Mouse (Mus musculus) forebrain, embryonic 13.5 days (tissue): Measurements from ENCODE around the gene Fbxl21. TPM values are rescaled to one million over a fixed set of nuclear protein-coding genes. Genes with fewer than 3 reads are reported as not detected.

ENCODE experiments used
- polyA plus RNA-seq: library from polyadenylated mRNA; unstranded; fragments of >200 nt; fragmentation: Nextera tagmentation; extraction: Ambion mirVana; gene quantifications from 2 replicates; pipeline ENCODE4 v1.2.1, GENCODE M21; 2015

Gene Fbxl21
- polyA plus RNA-seq, 1 experiment from 2014 or later = 1.9 TPM

Other genes with a start within 250 kb of the Fbxl21 start
- 6.6 and 11.3 TPM in 2 replicates for gene Cxcl14, start 225.9 kb upstream of the Fbxl21 start, polyA plus RNA-seq
- not detected in 2 replicates for gene Gm3045, start 95.9 kb upstream of the Fbxl21 start, polyA plus RNA-seq
- gene Slc25a48, start 84.1 kb upstream of the Fbxl21 start, polyA plus RNA-seq = not detected in 2 replicates
- gene Il9, start 40.2 kb upstream of the Fbxl21 start, polyA plus RNA-seq = not detected in 2 replicates
- gene Lect2, start 26.0 kb downstream of the Fbxl21 start, polyA plus RNA-seq = not detected in 2 replicates
- gene Tgfbi, start 87.1 kb downstream of the Fbxl21 start, polyA plus RNA-seq = 4.8 and 6.9 TPM in 2 replicates
- 32.0 and 36.8 TPM in 2 replicates for gene Smad5, start 180.5 kb downstream of the Fbxl21 start, polyA plus RNA-seq
- gene Gm45623, start 231.4 kb downstream of the Fbxl21 start, polyA plus RNA-seq = 0.37 and 0.55 TPM in 2 replicates